Mouse (Mus musculus): Measurements from ENCODE around the gene Ctnnd2. TPM values are rescaled to one million over a fixed set of nuclear protein-coding genes. Genes with fewer than 3 reads are reported as not detected.

Ctnnd2 gene
- polyA plus RNA-seq, 1 experiment = 0.08 TPM

GRCm38 (mm10) chr15:30285572-30286244 is 113.3 kb downstream of the Ctnnd2 start:
- H3K4me1 ChIP-seq = no peaks in the 10 kb centered on the region
- H3K4me3 ChIP-seq (replicated peaks) = no peak overlapping the region
- H3K36me3 ChIP-seq (replicated peaks; ENCODE audit: low read length) = no peaks in the 10 kb centered on the region
- no peaks in the 10 kb centered on the region for H3K27me3 ChIP-seq (replicated peaks)
- H3K9me3 ChIP-seq = peaks cover 11% of the 10 kb centered on the region; the same call in 1 of the 2 replicates
- no peak for TF ChIP-seq FLI1 (IDR thresholded peaks at IDR 0.05; ENCODE audit: low read length)
- no peak for TF ChIP-seq GATA1 (IDR thresholded peaks at IDR 0.05; ENCODE audit: borderline replicate concordance, low read length)

DNA sequence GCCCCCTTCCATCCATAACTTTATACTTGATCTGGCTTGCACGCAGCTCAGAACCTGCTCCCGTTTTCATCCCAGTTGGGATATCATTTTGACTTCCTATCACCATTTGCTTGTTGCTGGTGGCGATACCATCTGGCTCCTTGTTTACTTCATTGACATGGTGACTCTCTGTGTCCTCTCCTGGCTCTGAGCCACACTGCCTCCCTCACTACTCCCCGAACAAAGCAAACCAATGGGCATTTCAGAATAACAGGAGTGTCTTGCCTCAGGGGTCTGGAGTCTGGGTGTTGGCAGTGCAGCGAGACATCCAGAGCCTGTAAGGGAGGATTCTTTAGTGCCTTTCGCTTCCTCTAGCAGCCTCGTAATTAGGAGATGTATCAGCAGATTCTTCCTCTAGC is 113.9 kb downstream of the Ctnnd2 start:
- Histone ChIP-seq H3K4me3 (replicated peaks) (no peak overlapping the region), H3K27me3 (replicated peaks) (no peaks in the 10 kb centered on the region), H3K36me3 (replicated peaks; ENCODE audit: low read length) (no peaks in the 10 kb centered on the region), H3K4me1 (no peaks in the 10 kb centered on the region), H3K9me3 (peaks cover 11% of the 10 kb centered on the region; the same call in 1 of the 2 replicates)
- TF ChIP-seq GATA1 (IDR thresholded peaks at IDR 0.05; ENCODE audit: borderline replicate concordance, low read length) (no peak), FLI1 (IDR thresholded peaks at IDR 0.05; ENCODE audit: low read length) (no peak)

DNA sequence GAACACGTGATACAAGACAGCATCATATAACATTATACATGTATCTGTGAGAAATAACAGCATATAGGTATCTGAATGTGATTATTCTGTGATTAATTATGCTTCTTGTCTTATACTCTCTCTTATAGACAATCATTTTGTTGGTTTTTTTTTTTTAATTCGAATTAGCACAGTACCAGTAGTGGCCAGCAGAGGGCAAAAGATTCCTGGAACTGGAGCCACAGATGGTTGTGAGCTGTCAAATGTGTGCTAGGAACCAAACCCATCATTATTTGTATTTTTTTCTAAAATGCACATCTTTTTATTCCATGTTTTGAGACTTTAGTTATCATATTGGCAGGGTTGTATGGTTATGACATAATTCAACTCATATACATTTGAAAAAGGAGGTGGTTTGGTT is 130.4 kb downstream of the Ctnnd2 start:
- TF ChIP-seq GATA1 (IDR thresholded peaks at IDR 0.05; ENCODE audit: borderline replicate concordance, low read length) = no peak
- no peak for TF ChIP-seq FLI1 (IDR thresholded peaks at IDR 0.05; ENCODE audit: low read length)
- no peaks in the 10 kb centered on the region for H3K27me3 ChIP-seq (replicated peaks)

DNA sequence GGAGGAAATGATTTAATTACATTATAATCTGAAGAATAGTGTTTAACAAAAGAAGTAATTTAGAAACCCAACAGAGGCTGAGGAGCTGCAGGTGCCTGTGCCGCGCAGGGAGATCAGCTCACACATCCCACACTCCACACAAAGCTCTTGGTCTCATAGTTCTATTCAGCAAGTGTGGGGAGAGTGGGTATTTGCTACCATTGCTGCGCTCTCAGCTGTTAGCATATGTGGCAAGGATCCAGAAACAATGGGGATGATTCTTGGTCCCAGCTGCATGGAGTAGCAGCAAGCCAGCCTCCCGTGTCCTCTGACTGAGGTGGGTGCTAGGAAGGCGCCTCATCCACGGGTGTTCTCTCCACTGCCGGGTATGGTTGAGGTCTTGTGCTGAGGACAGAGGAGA is 134.0 kb downstream of the Ctnnd2 start:
- Histone ChIP-seq H3K4me1 (no peaks in the 10 kb centered on the region), H3K36me3 (replicated peaks; ENCODE audit: low read length) (no peaks in the 10 kb centered on the region), H3K27me3 (replicated peaks) (no peaks in the 10 kb centered on the region), H3K9me3 (peaks cover 23% of the 10 kb centered on the region), H3K4me3 (replicated peaks) (no peak overlapping the region)
- no peak for TF ChIP-seq FLI1 (IDR thresholded peaks at IDR 0.05; ENCODE audit: low read length)

More for the DNA sequence above, 130.4 kb downstream of the Ctnnd2 start:
- peaks cover 44% of the 10 kb centered on the region for H3K9me3 ChIP-seq
- no peak overlapping the region for H3K4me3 ChIP-seq (replicated peaks)
- H3K36me3 ChIP-seq (replicated peaks; ENCODE audit: low read length) = no peaks in the 10 kb centered on the region
- H3K4me1 ChIP-seq = no peaks in the 10 kb centered on the region

GRCm38 (mm10) chr15:30322543-30322942 is 150.2 kb downstream of the Ctnnd2 start:
- Histone ChIP-seq H3K36me3 (replicated peaks; ENCODE audit: low read length) (no peaks in the 10 kb centered on the region), H3K27me3 (replicated peaks) (no peaks in the 10 kb centered on the region), H3K4me3 (replicated peaks) (no peak overlapping the region), H3K4me1 (peaks cover 4% of the 10 kb centered on the region; the same call in 1 of the 2 replicates), H3K9me3 (peaks cover 25% of the 10 kb centered on the region)
- TF ChIP-seq FLI1 (IDR thresholded peaks at IDR 0.05; ENCODE audit: low read length) = no peak

DNA sequence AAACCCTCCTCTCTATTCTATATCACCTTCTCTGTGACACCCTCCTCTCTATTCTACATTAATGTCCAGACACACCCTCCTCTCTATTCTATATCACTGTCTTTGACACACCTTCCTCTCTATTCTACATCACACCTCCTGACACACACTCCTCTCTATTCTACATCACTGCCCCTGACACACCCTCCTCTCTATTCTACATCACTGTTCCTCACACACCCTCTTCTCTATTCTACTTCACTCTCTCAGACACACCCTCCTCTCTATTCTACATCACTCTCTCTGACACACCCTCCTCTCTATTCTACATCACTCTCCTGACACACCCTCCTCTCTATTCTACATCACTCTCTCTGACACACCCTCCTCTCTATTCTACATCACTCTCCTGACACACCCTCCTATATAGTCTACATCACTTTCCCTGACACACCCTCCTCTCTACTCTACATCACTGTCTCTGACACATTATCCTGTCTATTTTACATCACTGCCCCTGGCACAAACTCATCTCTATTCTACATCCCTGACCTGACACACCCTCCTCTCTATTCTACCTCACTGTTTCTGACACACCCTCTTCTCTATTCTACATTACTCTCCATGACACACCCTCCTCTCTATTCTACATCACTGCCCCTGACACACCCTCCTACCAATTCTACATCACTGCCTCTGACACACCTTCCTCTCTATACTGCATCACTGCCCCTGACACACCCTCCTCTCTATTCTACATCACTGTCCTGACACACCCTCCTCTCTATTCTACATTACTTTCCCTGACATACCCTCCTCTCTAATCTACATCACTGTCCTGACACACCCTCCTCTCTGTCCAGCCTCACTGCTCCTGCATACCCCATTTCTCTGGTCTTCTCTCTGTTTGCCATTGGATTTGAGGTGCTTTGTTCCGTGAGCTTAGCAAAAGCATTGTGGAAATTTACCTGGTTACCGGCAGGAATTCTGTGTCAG is 161.2 kb downstream of the Ctnnd2 start:
- no peaks in the 10 kb centered on the region for H3K4me1 ChIP-seq
- H3K4me3 ChIP-seq (replicated peaks) = no peak overlapping the region
- H3K36me3 ChIP-seq (replicated peaks; ENCODE audit: low read length) = no peaks in the 10 kb centered on the region
- no peaks in the 10 kb centered on the region for H3K27me3 ChIP-seq (replicated peaks)
- no peak for TF ChIP-seq GATA1 (IDR thresholded peaks at IDR 0.05; ENCODE audit: borderline replicate concordance, low read length)
- no peak for TF ChIP-seq FLI1 (IDR thresholded peaks at IDR 0.05; ENCODE audit: low read length)
- peaks cover 10% of the 10 kb centered on the region for H3K9me3 ChIP-seq

DNA sequence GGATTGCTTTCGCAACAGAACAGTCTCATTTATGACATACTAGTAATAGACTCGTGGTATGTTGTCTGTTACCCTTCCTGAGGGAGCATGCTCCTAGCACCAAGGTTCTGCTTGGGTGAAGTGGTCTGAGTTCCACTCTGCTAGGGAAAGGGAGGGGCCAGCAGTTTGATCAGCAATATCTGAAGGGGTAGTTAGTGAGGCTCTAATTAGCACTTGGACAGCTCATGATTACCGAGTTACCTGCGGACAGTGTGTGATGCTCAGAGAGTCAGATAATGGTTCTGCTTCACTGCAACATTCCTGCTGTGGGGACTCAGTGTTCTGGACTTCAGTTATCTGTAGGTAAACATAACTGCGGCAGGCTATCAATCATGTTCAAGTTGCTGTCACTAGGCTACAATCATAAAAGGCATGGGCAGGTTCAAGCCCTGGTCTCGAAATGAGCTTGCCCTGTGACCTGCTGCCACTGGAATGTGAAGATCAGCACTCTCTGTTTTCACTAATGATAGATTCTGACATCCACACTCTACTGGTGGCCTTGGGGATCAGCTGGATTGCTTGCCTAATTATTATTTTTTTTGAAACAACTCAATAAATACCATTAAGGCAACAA is 166.3 kb downstream of the Ctnnd2 start:
- Histone ChIP-seq H3K4me3 (replicated peaks) (no peak overlapping the region), H3K4me1 (no peaks in the 10 kb centered on the region), H3K27me3 (replicated peaks) (no peaks in the 10 kb centered on the region), H3K36me3 (replicated peaks; ENCODE audit: low read length) (no peaks in the 10 kb centered on the region), H3K9me3 (peaks cover 30% of the 10 kb centered on the region)
- TF ChIP-seq FLI1 (IDR thresholded peaks at IDR 0.05; ENCODE audit: low read length) (no peak), GATA1 (IDR thresholded peaks at IDR 0.05; ENCODE audit: borderline replicate concordance, low read length) (no peak)

DNA sequence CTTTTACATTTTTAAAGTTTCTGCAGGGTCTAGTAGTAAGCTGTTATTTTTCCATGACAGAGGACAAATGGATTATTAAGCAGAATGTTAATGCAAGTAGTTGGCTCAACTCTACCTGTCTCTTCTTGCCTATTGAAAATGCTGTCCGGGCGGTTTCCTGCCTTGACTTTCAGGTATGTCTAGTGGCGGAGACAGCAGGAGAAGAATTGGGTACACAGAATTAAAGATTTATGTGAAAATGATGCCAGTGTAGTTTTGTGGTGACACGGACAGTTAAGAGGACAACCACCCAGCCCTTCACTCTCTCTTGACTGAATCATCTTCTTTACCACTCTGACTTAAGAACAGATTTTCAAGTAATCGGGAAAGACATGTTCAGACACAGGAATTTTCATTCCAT is 173.4 kb downstream of the Ctnnd2 start:
- no peaks in the 10 kb centered on the region for H3K4me1 ChIP-seq
- H3K4me3 ChIP-seq (replicated peaks) = no peak overlapping the region
- no peaks in the 10 kb centered on the region for H3K27me3 ChIP-seq (replicated peaks)
- TF ChIP-seq FLI1 (IDR thresholded peaks at IDR 0.05; ENCODE audit: low read length) (no peak), GATA1 (IDR thresholded peaks at IDR 0.05; ENCODE audit: borderline replicate concordance, low read length) (no peak)
- H3K36me3 ChIP-seq (replicated peaks; ENCODE audit: low read length) = no peaks in the 10 kb centered on the region
- H3K9me3 ChIP-seq = peaks cover 16% of the 10 kb centered on the region; the same call in 1 of the 2 replicates

- H3K36me3 ChIP-seq (replicated peaks; ENCODE audit: low read length) = no peaks in the 10 kb centered on the region
- TF ChIP-seq FLI1 (IDR thresholded peaks at IDR 0.05; ENCODE audit: low read length) (no peak), GATA1 (IDR thresholded peaks at IDR 0.05; ENCODE audit: borderline replicate concordance, low read length) (no peak)
- H3K4me3 ChIP-seq (replicated peaks) = no peak overlapping the region
- H3K27me3 ChIP-seq (replicated peaks) = no peaks in the 10 kb centered on the region
- H3K4me1 ChIP-seq = no peaks in the 10 kb centered on the region
- H3K9me3 ChIP-seq = peaks cover 9% of the 10 kb centered on the region; the same call in 1 of the 2 replicates
Observed at GRCm38 (mm10) chr15:30364491-30364890, 192.1 kb downstream of the Ctnnd2 start.
